Mouse (Mus musculus) C2C12 (cell line): ENCODE measurements around the gene Ube2b.

Source experiments
- CEBPB ChIP-seq: IDR thresholded peaks from one replicate; pipeline ENCODE4 v1.6.1; 2011; ENCODE audit warnings: low read depth, mild to moderate bottlenecking, control low read depth, moderate library complexity
- CTCF ChIP-seq: IDR thresholded peaks from one replicate; pipeline ENCODE4 v1.5.1; 2011; ENCODE audit not compliant: control insufficient read depth, insufficient read depth, insufficient read length
- FOSL1 ChIP-seq: IDR thresholded peaks from one replicate; pipeline ENCODE4 v1.8.0; 2011; ENCODE audit warnings: mild to moderate bottlenecking, low read length; ENCODE audit not compliant: poor library complexity, insufficient read depth, severe bottlenecking
- MAX ChIP-seq: IDR thresholded peaks from one replicate; pipeline ENCODE4 v1.6.1; 2011; ENCODE audit warnings: mild to moderate bottlenecking, control low read depth
- MYOD1 ChIP-seq: IDR thresholded peaks from one replicate; pipeline ENCODE4 v1.6.1; 2011; ENCODE audit warnings: low read depth; ENCODE audit not compliant: control insufficient read depth, insufficient read length
- MYOG ChIP-seq: IDR thresholded peaks from one replicate; pipeline ENCODE4 v1.6.1; 2011; ENCODE audit not compliant: control insufficient read depth, insufficient read length; ENCODE audit errors: extremely low read depth

DNA sequence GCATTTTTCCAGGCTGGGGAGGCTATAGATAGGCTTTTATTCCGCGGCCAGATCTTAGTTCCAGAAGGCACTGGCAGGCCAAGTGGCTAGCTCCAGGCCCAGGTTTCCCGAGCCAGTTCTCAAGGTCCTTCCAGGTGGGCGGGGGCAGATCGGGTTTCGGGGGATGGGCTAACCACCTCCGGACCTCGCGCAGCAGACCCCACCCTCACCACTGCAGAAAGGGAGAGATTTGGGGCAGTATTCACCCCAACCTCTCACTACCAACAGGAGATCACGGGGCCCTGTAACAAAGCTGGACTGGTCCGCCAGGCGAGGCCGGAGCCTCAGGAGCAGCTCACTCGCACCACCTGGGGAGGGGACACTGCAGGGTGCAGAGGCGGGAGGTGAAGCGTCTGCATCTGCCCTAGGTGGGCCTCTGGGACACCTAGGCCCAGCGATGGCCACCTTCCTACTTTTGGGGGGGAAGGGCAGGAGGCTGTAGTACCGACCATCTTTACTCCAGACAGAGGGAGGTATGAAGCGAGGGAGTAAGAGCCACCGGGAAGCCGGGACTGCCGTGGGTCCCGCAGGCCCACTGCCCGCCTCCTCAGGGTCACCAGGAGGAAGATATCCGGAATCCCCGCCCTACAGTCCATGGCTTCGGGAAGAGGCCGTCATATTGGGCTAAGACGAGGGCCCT is 812 bp downstream of the Ube2b start:
- TF ChIP-seq CTCF = no peak
- TF ChIP-seq CEBPB = no peak
- no peak for TF ChIP-seq MYOG
- no peak for TF ChIP-seq MAX
- TF ChIP-seq MYOD1 = no peak
- no peak for TF ChIP-seq FOSL1
